Comparison of ENCODE assay signal across 1 mouse cellular context in genomic region chr19:7057722-7058207, GRCm38 (mm10).
TF ChIP-seq lines count a peak whose summit lies in the region.

No protein-coding gene starts in this region.

TF ChIP-seq in C2C12, 6 proteins besides CTCF, POLR2A, EP300 and RAD21 (continued from another document):
- no peak for TF ChIP-seq CEBPB (IDR thresholded peaks at IDR 0.05; ENCODE audit: low read depth)
- TF ChIP-seq MYOD1 (IDR thresholded peaks at IDR 0.05; ENCODE audit: control insufficient read depth, insufficient read length, low read depth): peak; percentile 98
